Mouse (Mus musculus) spleen, adult 12 weeks (tissue): ENCODE measurements around the gene Ptprn2.

ENCODE experiments used
- DNase-seq: peaks from one replicate; pipeline ENCODE4 v3.0.0; 2022; ENCODE audit warnings: low spot score

Gene Ptprn2

GRCm38 (mm10) chr12:117135205-117135604, 649.7 kb downstream of the Ptprn2 start:
- no peak for DNase-seq

DNA sequence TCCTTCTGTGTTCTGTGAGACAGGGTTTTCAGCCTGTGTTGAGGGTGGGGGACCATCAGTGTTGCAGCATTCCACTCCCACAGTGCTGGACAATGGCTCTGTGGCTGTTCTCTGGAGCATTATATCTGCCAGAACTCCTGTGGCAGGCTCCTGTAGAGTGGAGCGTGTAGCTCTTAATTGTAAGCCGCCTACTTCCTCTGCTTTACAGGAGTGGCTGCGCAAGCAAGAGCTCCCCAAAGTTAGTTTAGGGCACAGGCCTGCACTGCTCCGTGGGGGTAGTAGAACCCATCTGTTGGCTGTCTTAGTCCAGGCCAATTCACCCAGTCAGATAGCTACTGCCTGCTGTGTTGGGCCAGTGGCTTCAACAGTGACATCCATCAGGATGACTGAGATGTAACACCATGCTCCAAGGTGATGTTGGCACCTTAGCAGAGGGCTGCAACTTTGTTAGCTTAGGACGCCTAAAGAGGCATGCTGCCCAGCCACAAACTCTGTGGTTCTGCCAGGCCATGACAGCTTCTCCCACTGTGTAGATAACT, 651.0 kb downstream of the Ptprn2 start:
- no peak for DNase-seq

DNA sequence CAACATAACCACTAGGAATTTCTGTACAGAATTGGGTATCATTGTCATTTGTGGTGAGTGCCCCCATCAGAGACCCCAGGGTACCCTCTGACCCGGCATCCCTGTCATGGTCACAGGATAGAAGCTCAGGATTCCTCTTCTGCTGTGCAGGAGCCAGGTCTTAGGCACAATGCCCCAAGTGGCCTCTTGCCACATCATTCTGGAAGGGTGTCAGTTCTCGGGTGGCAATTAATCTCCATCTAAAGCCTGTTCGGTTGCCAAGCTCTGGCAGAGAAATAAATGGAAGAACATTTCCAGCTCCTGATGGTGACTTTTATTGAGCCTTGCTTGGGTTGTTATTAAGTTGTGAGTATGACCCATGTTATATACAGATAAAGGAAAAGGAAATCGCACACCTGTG, 655.4 kb downstream of the Ptprn2 start:
- DNase-seq: no peak

- DNase-seq: no peak
Measured at GRCm38 (mm10) chr12:117141394-117141793, 655.9 kb downstream of the Ptprn2 start.

DNA sequence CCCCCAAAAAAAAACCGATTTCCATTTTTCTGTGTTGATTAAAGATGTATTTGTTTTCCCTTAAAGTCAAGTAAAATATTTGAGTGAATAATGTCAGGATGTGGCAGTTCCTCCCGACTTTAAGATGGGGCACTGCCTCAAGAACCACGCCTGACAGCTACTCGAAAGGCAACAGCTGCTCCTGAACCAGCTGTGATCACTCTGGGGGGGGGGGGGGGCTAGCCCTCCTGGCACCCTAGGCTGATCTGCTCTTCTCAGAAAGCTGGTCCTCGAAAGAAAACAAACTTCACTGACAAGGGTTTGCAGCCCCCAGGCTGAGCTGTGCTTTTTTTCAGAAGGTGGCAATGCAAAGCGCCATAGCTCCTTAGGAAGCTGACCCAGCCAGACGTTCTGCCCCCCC, 663.7 kb downstream of the Ptprn2 start:
- no peak for DNase-seq

GRCm38 (mm10) chr12:117150611-117151395, 665.3 kb downstream of the Ptprn2 start:
- DNase-seq: no peak

GRCm38 (mm10) chr12:117151611-117152010, 666.1 kb downstream of the Ptprn2 start:
- DNase-seq: no peak

DNA sequence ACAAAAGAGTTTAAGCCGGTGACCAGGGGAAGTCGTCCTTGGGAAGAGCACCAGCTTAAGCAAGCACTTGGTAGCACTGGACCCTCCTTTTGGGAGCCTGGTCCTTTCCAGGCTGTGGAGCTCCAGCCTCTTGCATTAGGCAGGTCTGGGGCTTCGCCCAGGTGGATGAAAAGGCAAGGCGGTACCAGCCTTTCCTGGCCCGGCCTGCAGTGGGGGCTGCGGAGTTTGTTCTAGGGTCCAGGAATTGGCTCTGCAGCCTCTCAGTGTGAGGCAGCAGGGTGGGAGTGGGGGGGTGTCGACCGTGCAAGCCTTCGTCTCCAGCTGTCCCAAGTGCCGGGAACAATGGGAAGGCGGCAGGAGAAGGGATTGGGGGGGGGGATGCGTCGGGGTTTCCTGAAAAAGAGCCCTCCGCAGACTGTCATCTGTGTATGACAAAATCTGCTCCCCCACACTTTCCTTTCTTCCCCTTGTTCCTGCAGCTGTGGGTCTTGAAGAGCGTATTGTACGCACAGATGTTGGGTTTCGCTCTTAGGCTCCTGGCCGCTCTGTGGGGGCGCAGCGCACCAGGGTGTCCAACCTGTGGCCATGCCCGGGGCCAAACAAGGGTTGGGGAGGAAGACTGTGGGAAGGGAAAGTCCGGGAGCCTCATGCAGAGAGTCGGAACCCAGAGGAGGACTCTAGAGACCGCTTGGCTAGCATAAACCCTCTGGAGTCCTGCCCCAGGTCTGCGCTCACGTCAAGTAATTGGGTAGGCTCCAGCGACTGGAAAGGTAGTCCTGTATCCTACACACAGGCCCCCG, 667.0 kb downstream of the Ptprn2 start:
- DNase-seq: no peak

DNA sequence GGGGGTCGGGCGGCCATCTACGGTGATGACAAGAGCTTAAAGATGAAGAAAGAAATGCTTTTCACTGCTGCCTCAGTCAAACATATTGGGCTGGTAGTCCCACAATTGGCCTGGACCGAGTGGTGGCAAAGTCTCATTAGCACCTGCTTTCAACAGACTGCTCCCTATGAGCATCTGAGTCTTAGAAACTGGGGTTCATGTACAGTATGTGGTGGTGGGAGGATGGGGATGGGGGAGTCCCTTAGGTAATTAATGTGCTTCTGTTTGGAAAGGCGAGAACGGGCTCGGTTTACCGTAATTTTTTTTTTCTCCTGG, 667.6 kb downstream of the Ptprn2 start:
- DNase-seq: no peak

- DNase-seq: no peak
Measured at GRCm38 (mm10) chr12:117153671-117154355, 668.3 kb downstream of the Ptprn2 start.

DNA sequence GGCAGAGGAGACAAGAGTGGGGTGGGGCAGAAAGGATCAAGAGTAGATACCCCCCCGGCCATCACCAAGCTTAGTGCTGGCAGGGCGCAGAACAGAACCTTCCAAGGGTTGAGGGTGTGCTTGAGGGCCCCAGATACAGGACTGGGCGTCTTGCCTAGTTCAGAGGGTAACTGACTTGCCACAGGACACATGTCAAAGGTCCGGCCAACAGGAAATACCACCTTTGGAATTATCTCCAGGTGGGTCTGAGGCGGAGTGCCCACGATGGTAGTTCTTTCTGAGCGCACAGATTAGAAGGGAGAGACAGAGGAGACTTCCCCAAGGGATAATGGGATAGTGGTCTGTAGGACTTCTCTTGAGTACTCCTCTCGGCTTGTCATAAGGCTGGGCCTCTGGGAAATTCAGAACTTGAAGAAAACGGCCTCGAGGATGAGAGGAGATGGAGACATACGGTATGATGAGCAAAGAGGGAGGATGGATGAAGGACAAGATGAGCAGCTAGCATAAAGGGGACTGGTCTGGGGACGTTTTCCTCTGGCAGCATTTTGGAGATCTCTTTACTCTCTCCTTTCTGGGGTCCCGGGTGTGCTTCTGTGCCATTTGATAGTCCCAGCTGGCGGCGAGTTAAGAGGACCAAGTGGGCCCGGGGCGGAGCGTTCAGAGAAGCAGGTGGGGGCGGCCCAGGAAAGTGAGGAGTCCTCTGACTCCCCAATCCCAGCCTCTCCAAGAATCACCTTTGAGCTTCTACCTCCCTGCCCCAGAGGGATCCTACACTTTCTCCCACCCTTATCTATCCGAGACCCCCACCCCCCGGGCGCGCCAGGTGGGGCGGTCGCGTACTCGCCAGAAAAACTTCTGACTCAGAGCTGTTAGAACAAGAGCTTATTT, 669.1 kb downstream of the Ptprn2 start:
- DNase-seq: no peak

- no peak for DNase-seq
Measured at GRCm38 (mm10) chr12:117155307-117156220, 670.0 kb downstream of the Ptprn2 start.

- no peak for DNase-seq
Measured at GRCm38 (mm10) chr12:117156256-117156655, 670.7 kb downstream of the Ptprn2 start.

DNA sequence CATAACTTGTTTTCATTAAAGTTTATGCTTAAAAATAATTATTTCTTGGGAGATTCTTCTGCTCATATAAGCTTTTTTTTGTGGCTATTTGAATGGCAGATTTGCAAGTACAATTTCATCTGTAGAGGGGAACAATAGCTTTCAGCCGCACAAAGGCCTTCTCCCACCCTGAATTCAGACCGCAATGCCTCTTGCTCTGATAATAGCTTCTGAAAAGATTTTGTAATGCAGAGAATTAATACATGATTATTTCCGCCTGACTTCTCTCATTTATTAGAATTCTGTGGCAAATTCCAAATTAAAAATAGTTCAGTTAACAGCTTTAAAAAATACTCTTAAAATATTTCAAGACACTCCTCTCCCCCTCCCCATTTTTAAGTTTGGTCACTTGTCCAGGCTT, 671.3 kb downstream of the Ptprn2 start:
- no peak for DNase-seq

DNA sequence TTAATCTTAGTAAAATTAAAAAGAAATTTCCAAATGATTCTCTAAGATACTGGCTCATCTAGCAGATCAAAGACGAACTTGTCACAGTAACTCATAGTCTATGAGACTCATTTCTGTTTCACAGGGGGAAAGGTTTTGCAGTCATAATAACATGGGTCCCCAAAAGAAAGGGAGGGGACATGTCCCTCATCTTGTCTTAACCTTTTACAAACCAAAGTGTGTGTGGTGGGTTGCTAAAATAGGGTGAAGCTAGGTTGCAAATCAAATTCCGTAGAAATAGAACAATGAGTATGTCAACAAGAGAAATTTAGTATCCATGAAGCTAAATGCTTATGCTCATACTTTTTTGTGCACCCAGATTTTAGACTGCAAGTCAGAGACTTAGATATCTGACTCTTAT, 671.7 kb downstream of the Ptprn2 start:
- no peak for DNase-seq

- no peak for DNase-seq
Measured at GRCm38 (mm10) chr12:117157660-117158386, 672.3 kb downstream of the Ptprn2 start.

GRCm38 (mm10) chr12:117158950-117159668, 673.6 kb downstream of the Ptprn2 start:
- no peak for DNase-seq

DNA sequence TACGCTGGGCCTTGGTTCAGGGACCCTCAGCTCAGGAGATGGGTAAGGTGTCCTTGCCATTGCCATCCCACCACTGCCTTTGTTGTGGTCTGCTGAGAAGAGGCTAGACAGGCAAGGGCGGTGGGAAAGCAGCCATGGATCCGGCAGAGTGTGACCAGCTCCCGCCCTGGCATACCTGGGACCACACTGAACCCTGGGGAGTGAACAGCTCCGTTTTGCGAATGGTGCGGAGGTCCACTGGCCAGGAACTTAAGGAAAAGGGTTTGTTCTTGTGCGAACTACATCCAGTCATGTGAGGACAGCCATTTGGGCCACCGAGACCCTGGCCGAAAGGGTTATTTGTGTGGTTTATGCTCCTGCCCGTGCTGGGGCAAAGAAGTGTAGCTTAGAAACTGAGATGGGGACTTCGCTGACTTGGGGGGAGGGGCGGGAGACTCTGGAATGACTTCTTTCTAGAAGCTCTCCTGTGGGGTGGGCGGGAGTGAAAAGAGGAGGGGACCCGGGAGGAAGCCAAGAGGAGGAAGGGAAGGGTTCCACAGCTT, 674.2 kb downstream of the Ptprn2 start:
- no peak for DNase-seq
